Mouse (Mus musculus): ENCODE results near the gene Hspa1l. TPM values are rescaled to one million over a fixed set of nuclear protein-coding genes. Genes with fewer than 3 reads are reported as not detected.
"Not testable (repeated sequence)": the region's sequence is repeated elsewhere in the genome, so short reads cannot be mapped to it uniquely, and the experiment has no call there.

Gene Hspa1l
- total RNA-seq, 2 experiments from 2014 or later: 14.9 to 31.2 TPM

GRCm38 (mm10) chr17:34994751-34995150 lies 22.2 kb downstream of the Hspa1l start:
- intact Hi-C loops (cut with DNase I): no loop called here
- no peak for DNase-seq
- Histone ChIP-seq H3K4me3 (no peak overlapping the region), H3K27ac (no peak overlapping the region)
- TF ChIP-seq CTCF (IDR thresholded peaks at IDR 0.05): no peak

GRCm38 (mm10) chr17:34995192-34995591 lies 22.7 kb downstream of the Hspa1l start:
- DNase-seq; intact Hi-C loops (cut with DNase I); H3K27ac ChIP-seq; H3K4me3 ChIP-seq: not testable (repeated sequence)

- H3K4me3 ChIP-seq; DNase-seq; intact Hi-C loops (cut with DNase I); H3K27ac ChIP-seq: not testable (repeated sequence)
Observed at GRCm38 (mm10) chr17:34995927-34996326, 23.4 kb downstream of the Hspa1l start.

- no peak for DNase-seq
- TF ChIP-seq CTCF (IDR thresholded peaks at IDR 0.05): no peak
- intact Hi-C loops (cut with DNase I): no loop called here
- H3K4me3 ChIP-seq: no peak overlapping the region
- H3K27ac ChIP-seq: no peak overlapping the region
Observed at GRCm38 (mm10) chr17:34996411-34997141, 24.1 kb downstream of the Hspa1l start.

GRCm38 (mm10) chr17:34997142-34997483 lies 24.6 kb downstream of the Hspa1l start:
- no peak for DNase-seq
- no peak overlapping the region for H3K4me3 ChIP-seq
- intact Hi-C loops (cut with DNase I): no loop called here
- H3K27ac ChIP-seq: no peak overlapping the region
- no peak for TF ChIP-seq CTCF (IDR thresholded peaks at IDR 0.05)

- Histone ChIP-seq H3K4me3 (no peak overlapping the region), H3K27ac (no peak overlapping the region)
- intact Hi-C loops (cut with DNase I): no loop called here
- no peak for DNase-seq
- no peak for TF ChIP-seq CTCF (IDR thresholded peaks at IDR 0.05)
Observed at GRCm38 (mm10) chr17:34998526-34999430, 26.3 kb downstream of the Hspa1l start.

GRCm38 (mm10) chr17:34999871-35000716 lies 27.6 kb downstream of the Hspa1l start:
- H3K4me3 ChIP-seq: peak overlapping the region; percentile 96
- H3K27ac ChIP-seq: peak overlapping the region; percentile 99
- intact Hi-C loops (cut with DNase I); DNase-seq: not testable (repeated sequence)

GRCm38 (mm10) chr17:35000717-35001451 lies 28.4 kb downstream of the Hspa1l start, which contains the start of gene Vars:
Gene Vars, plus strand, starts transcription at chr17:35000987.
- Histone ChIP-seq H3K27ac (peak within 1 kb of the TSS; percentile 99), H3K4me3 (peak within 1 kb of the TSS; percentile 96)
- intact Hi-C loops (cut with DNase I): no loop called here
- no peak for TF ChIP-seq CTCF (IDR thresholded peaks at IDR 0.05)
- peak; percentile 92 for DNase-seq

GRCm38 (mm10) chr17:35001452-35002152 lies 29.1 kb downstream of the Hspa1l start:
- peak; percentile 47 for DNase-seq
- TF ChIP-seq CTCF (IDR thresholded peaks at IDR 0.05): no peak

GRCm38 (mm10) chr17:35002153-35002865 lies 29.8 kb downstream of the Hspa1l start:
- intact Hi-C loops (cut with DNase I): no loop called here
- DNase-seq: no peak
- Histone ChIP-seq H3K27ac (peak overlapping the region; percentile 99), H3K4me3 (peak overlapping the region; percentile 96)
- no peak for TF ChIP-seq CTCF (IDR thresholded peaks at IDR 0.05)

More at GRCm38 (mm10) chr17:35001452-35002152, 29.1 kb downstream of the Hspa1l start:
- peak overlapping the region; percentile 96 for H3K4me3 ChIP-seq
- intact Hi-C loops (cut with DNase I): no loop called here
- H3K27ac ChIP-seq: peak overlapping the region; percentile 99

Measured in gastrocnemius, adult 2 months (tissue).